Mouse (Mus musculus) MEL (cell line): Measurements from ENCODE around the gene Olfr1318.

Experiments
- BHLHE40 ChIP-seq: IDR thresholded peaks from 2 replicates; pipeline ENCODE4 v1.6.1; 2012; ENCODE audit warnings: low read depth, mild to moderate bottlenecking, inconsistent platforms, low read length, improper control_type of control experiment, borderline replicate concordance
- CHD2 ChIP-seq: IDR thresholded peaks from 2 replicates; pipeline ENCODE4 v1.6.1; 2011; ENCODE audit warnings: low read length, improper control_type of control experiment
- CTCF ChIP-seq, 3 experiments: IDR thresholded peaks in 2 of 3; conservative IDR thresholded peaks in 1 of 3; 2 replicates each; pipeline ENCODE4 v1.5.1; 2011 to 2012; ENCODE audit warnings: low read length in 3 of 3, low read depth in 2 of 3, mild to moderate bottlenecking in 2 of 3, improper control_type of control experiment in 1 of 3, inconsistent platforms in 1 of 3, mixed read lengths in 1 of 3, moderate library complexity in 1 of 3; ENCODE audit not compliant: control insufficient read depth in 1 of 3, insufficient read depth in 1 of 3, poor library complexity in 1 of 3, severe bottlenecking in 1 of 3
- E2F4 ChIP-seq: IDR thresholded peaks from 2 replicates; pipeline ENCODE4 v1.6.1; 2011; ENCODE audit warnings: low read depth, low read length, improper control_type of control experiment, borderline replicate concordance
- ELF1 ChIP-seq: IDR thresholded peaks from 2 replicates; pipeline ENCODE4 v1.6.1; 2014; ENCODE audit warnings: low read depth, mild to moderate bottlenecking, inconsistent platforms, low read length, improper control_type of control experiment, moderate library complexity
- EP300 ChIP-seq, 2 experiments: IDR thresholded peaks; 2 replicates each; pipeline ENCODE4 v1.6.1; 2011; ENCODE audit warnings: improper control_type of control experiment in 2 of 2, low read length in 2 of 2, low read depth in 1 of 2, mild to moderate bottlenecking in 1 of 2
- GABPA ChIP-seq: IDR thresholded peaks from 2 replicates; pipeline ENCODE4 v1.6.1; 2012; ENCODE audit warnings: low read depth, mild to moderate bottlenecking, inconsistent platforms, low read length, improper control_type of control experiment, moderate library complexity
- MAFK ChIP-seq: IDR thresholded peaks from 2 replicates; pipeline ENCODE4 v1.6.1; 2011; ENCODE audit warnings: low read depth, mild to moderate bottlenecking, low read length, improper control_type of control experiment, borderline replicate concordance
- MAX ChIP-seq: IDR thresholded peaks from 2 replicates; pipeline ENCODE4 v1.6.1; 2011; ENCODE audit warnings: low read length, improper control_type of control experiment
- MYC ChIP-seq: IDR thresholded peaks from 2 replicates; pipeline ENCODE4 v1.6.1; 2011; ENCODE audit warnings: low read depth, mild to moderate bottlenecking, low read length, improper control_type of control experiment, moderate library complexity
- NELFE ChIP-seq: IDR thresholded peaks from 2 replicates; pipeline ENCODE4 v1.6.1; 2011; ENCODE audit warnings: low read depth, low read length, improper control_type of control experiment
- TBP ChIP-seq: IDR thresholded peaks from 2 replicates; pipeline ENCODE4 v1.8.0; 2011; ENCODE audit warnings: low read depth, low read length, improper control_type of control experiment
- USF1 ChIP-seq: IDR thresholded peaks from 2 replicates; pipeline ENCODE4 v1.6.1; 2014; ENCODE audit warnings: low read depth, mild to moderate bottlenecking, inconsistent platforms, low read length, improper control_type of control experiment, moderate library complexity

- TF ChIP-seq EP300 (IDR thresholded peaks at IDR 0.05; ENCODE audit: low read depth in 1 of 2, low read length in 2 of 2) (no peak), MAX (no peak), MYC (no peak), USF1 (no peak), CTCF (IDR thresholded peaks at IDR 0.05 in 2 of 3, conservative IDR thresholded peaks at IDR 0.05 in 1 of 3; ENCODE audit: control insufficient read depth in 1 of 3, insufficient read depth in 1 of 3, low read depth in 2 of 3, low read length in 3 of 3, poor library complexity in 1 of 3, severe bottlenecking in 1 of 3) (peak; percentile 90 to 99 (median 90)), NELFE (no peak), ELF1 (no peak), GABPA (no peak), TBP (no peak), BHLHE40 (no peak), E2F4 (no peak), MAFK (no peak), CHD2 (no peak)
Measured at GRCm38 (mm10) chr2:112196859-112197258, 42.9 kb downstream of the Olfr1318 start.
